Mouse (Mus musculus): ENCODE results near the gene Wdr13. TPM values are rescaled to one million over a fixed set of nuclear protein-coding genes. Genes with fewer than 3 reads are reported as not detected.

Wdr13 gene
- total RNA-seq, 1 experiment from 2014 or later = 28.6 TPM

Other genes starting within 250 kb of the Wdr13 start
- gene Slc35a2, start 248.9 kb downstream of the Wdr13 start, total RNA-seq (2017) = 7.9 to 18.1 TPM (median 15.9 TPM) in 3 replicates
- gene Pqbp1, start 233.6 kb downstream of the Wdr13 start, total RNA-seq (2017) = 119 to 165 TPM (median 164 TPM) in 3 replicates
- 12.0 to 33.0 TPM (median 21.2 TPM) in 3 replicates for gene Timm17b, start 233.5 kb downstream of the Wdr13 start, total RNA-seq (2017)
- gene Gm10491, start 225.1 kb downstream of the Wdr13 start, total RNA-seq (2017) = not detected in 3 replicates
- not detected in 3 replicates for gene Gm10490, start 223.3 kb downstream of the Wdr13 start, total RNA-seq (2017)
- gene Pcsk1n, start 213.1 kb downstream of the Wdr13 start, total RNA-seq (2017) = not detected in 3 replicates
- not detected in 3 replicates for gene Eras, start 204.3 kb downstream of the Wdr13 start, total RNA-seq (2017)
- 3.3 to 4.6 TPM (median 4.1 TPM) in 3 replicates for gene Hdac6, start 185.0 kb downstream of the Wdr13 start, total RNA-seq (2017)
- 1.4 to 17.9 TPM (median 3.3 TPM) in 3 replicates for gene Gata1, start 154.8 kb downstream of the Wdr13 start, total RNA-seq (2017)
- gene Glod5, start 114.4 kb downstream of the Wdr13 start, total RNA-seq (2017) = not detected in 3 replicates
- 19.0 to 19.7 TPM (median 19.1 TPM) in 3 replicates for gene Suv39h1, start 58.1 kb downstream of the Wdr13 start, total RNA-seq (2017)
- 129 to 156 TPM (median 134 TPM) in 3 replicates for gene Was, start 42.4 kb downstream of the Wdr13 start, total RNA-seq (2017)
- gene Rbm3, start 13.0 kb upstream of the Wdr13 start, total RNA-seq (2017) = 767 to 1,158 TPM (median 1,044 TPM) in 3 replicates
- 3.3 to 6.7 TPM (median 5.1 TPM) in 3 replicates for gene Tbc1d25, start 43.3 kb upstream of the Wdr13 start, total RNA-seq (2017)
- 88.6 to 117 TPM (median 97.4 TPM) in 3 replicates for gene Ebp, start 60.6 kb upstream of the Wdr13 start, total RNA-seq (2017)
- 3.1 TPM in 1 of 3 replicates, not detected in the others for gene Porcn, start 73.6 kb upstream of the Wdr13 start, total RNA-seq (2017)
- 6.1 to 10.3 TPM (median 7.9 TPM) in 3 replicates for gene Ftsj1, start 119.5 kb upstream of the Wdr13 start, total RNA-seq (2017)
- not detected in 3 replicates for gene Slc38a5, start 138.2 kb upstream of the Wdr13 start, total RNA-seq (2017)
- gene Ssxb10, start 194.5 kb upstream of the Wdr13 start, total RNA-seq (2017) = not detected in 3 replicates
- gene Ssxb9, start 234.1 kb upstream of the Wdr13 start, total RNA-seq (2017) = not detected in 3 replicates

All from monocyte, adult 5-6 weeks (primary cell).